Mouse (Mus musculus) retina, postnatal 1 day (tissue): ENCODE results near the gene Cryaa.
A peak's percentile ranks its signal among the peaks of the same experiment; 100 is the strongest.

ENCODE experiments used
- DNase-seq: peaks from one replicate; pipeline ENCODE4 v3.0.0-alpha.2; 2012

Gene Cryaa

GRCm38 (mm10) chr17:31677507-31677906 lies at the start of gene Cryaa:
Cryaa (plus strand) TSS chr17:31677807.
- DNase-seq: no peak

GRCm38 (mm10) chr17:31627961-31628360 lies 49.6 kb upstream of the Cryaa start:
- no peak for DNase-seq

GRCm38 (mm10) chr17:31631081-31631800 lies 46.4 kb upstream of the Cryaa start:
- no peak for DNase-seq

- DNase-seq: no peak
Measured at GRCm38 (mm10) chr17:31633007-31633406, 44.6 kb upstream of the Cryaa start.

- DNase-seq: no peak
Measured at GRCm38 (mm10) chr17:31634896-31635295, 42.7 kb upstream of the Cryaa start.

GRCm38 (mm10) chr17:31635781-31636180 lies 41.8 kb upstream of the Cryaa start:
- no peak for DNase-seq

GRCm38 (mm10) chr17:31636277-31636941 lies 41.2 kb upstream of the Cryaa start:
- no peak for DNase-seq

GRCm38 (mm10) chr17:31636942-31637811 lies 40.4 kb upstream of the Cryaa start, which contains the start of gene Cbs:
Cbs (minus strand) TSS chr17:31637238.
- DNase-seq: peak; percentile 78

- peak; percentile 38 for DNase-seq
Measured at GRCm38 (mm10) chr17:31637866-31638570, 39.6 kb upstream of the Cryaa start.

- peak; percentile 75 for DNase-seq
Measured at GRCm38 (mm10) chr17:31639651-31640050, 38.0 kb upstream of the Cryaa start.

GRCm38 (mm10) chr17:31642331-31642730 lies 35.3 kb upstream of the Cryaa start:
- DNase-seq: no peak

- no peak for DNase-seq
Measured at GRCm38 (mm10) chr17:31642913-31643312, 34.7 kb upstream of the Cryaa start.

- DNase-seq: no peak
Measured at GRCm38 (mm10) chr17:31646199-31647002, 31.2 kb upstream of the Cryaa start.

GRCm38 (mm10) chr17:31652152-31652551 lies 25.5 kb upstream of the Cryaa start:
- DNase-seq: no peak

GRCm38 (mm10) chr17:31653277-31653676 lies 24.3 kb upstream of the Cryaa start:
- DNase-seq: no peak

- no peak for DNase-seq
Measured at GRCm38 (mm10) chr17:31655366-31655765, 22.2 kb upstream of the Cryaa start.

GRCm38 (mm10) chr17:31656682-31657081 lies 20.9 kb upstream of the Cryaa start:
- no peak for DNase-seq

- DNase-seq: no peak
Measured at GRCm38 (mm10) chr17:31657141-31657983, 20.2 kb upstream of the Cryaa start.

GRCm38 (mm10) chr17:31658136-31658467 lies 19.5 kb upstream of the Cryaa start:
- DNase-seq: no peak

- peak; percentile 99 for DNase-seq
Measured at GRCm38 (mm10) chr17:31658468-31659185, 19.0 kb upstream of the Cryaa start, which contains the start of gene U2af1. U2af1 (minus strand) TSS chr17:31658892.
